Mouse (Mus musculus) ES-Bruce4 (cell line): ENCODE measurements at regions not wholly inside any gene's neighbourhood (a gene's known extent, or its start where the extent isn't known, plus 50 kb on each side); places are given as distances from the start of the nearest gene placed in this dataset.

Experiments
- CTCF ChIP-seq: IDR thresholded peaks from one replicate; pipeline ENCODE4 v1.8.1; 2011; ENCODE audit warnings: low read depth, low read length
- POLR2A ChIP-seq: IDR thresholded peaks from one replicate; pipeline ENCODE4 v1.8.1; 2011; ENCODE audit warnings: low read length; ENCODE audit not compliant: insufficient read depth

GRCm38 (mm10) chr13:82595566-82595965 is 812.7 kb downstream of the Cetn3 start:
- no peak for TF ChIP-seq POLR2A
- no peak for TF ChIP-seq CTCF
